Mouse (Mus musculus): ENCODE results near the gene Aldh3a1.
A peak's percentile ranks its signal among the peaks of the same experiment; 100 is the strongest.

The Aldh3a1 gene

GRCm38 (mm10) chr11:61251741-61252140 is 44.4 kb downstream of the Aldh3a1 start:
- DNase-seq, result no peak

- DNase-seq, result no peak
Measured at GRCm38 (mm10) chr11:61252807-61253206, 45.5 kb downstream of the Aldh3a1 start.

DNA sequence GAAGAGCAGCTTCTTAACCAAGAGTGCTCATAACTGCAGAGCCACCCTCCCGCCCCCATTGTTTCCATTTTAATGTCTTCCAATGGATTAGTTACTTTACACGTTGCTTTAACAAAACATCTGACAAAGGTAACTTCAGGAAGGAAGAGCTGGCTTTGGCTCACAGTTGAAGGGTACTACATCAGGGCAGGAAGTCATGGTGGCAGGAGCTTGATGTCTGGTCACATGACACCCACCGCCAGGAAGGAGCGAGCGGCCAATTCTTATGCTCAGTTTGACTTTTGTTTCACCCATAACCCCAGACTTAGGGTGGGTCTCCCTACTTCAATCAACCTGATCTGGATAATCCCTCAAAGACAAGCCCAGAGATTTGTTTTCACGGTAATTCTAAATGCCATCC is 51.8 kb downstream of the Aldh3a1 start:
- no peak for DNase-seq

DNA sequence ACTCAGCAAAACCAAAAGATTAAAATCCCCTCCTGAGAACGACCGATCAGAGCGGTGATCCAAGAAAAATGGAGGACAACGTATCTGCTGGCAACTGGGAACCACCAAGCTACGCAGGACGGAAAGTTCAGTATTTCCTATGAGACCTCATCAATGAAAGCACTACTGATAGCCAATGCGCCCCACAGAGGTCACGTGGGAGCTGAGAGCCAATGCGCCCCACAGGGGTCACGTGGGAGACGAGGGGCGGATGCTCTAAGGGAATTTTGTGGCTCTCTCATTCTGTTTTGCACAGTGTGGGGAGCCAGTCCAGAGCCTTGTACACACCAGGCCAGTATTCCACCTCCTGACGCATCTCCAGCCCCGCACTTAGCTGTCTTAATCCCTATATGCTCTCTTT is 55.2 kb downstream of the Aldh3a1 start:
- DNase-seq, result no peak

DNA sequence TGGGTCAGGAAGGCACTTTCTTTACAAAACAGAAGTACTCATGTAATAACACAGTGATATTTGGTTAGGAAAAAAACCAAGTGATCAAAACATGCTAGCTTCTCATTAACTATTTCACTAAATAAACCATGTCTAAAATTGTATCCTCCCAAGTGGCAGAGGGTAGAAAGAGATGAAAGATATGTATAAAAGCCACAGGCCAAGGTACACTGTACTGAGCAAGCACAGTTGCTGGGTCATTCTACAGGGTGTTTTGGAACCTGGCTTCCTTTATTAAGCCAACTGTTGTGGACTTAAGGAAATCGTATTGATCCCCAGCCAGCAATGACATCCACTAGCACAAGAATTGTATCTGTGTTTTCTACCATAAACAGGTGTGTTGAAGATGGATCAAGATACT is 56.5 kb downstream of the Aldh3a1 start:
- DNase-seq, result no peak

DNA sequence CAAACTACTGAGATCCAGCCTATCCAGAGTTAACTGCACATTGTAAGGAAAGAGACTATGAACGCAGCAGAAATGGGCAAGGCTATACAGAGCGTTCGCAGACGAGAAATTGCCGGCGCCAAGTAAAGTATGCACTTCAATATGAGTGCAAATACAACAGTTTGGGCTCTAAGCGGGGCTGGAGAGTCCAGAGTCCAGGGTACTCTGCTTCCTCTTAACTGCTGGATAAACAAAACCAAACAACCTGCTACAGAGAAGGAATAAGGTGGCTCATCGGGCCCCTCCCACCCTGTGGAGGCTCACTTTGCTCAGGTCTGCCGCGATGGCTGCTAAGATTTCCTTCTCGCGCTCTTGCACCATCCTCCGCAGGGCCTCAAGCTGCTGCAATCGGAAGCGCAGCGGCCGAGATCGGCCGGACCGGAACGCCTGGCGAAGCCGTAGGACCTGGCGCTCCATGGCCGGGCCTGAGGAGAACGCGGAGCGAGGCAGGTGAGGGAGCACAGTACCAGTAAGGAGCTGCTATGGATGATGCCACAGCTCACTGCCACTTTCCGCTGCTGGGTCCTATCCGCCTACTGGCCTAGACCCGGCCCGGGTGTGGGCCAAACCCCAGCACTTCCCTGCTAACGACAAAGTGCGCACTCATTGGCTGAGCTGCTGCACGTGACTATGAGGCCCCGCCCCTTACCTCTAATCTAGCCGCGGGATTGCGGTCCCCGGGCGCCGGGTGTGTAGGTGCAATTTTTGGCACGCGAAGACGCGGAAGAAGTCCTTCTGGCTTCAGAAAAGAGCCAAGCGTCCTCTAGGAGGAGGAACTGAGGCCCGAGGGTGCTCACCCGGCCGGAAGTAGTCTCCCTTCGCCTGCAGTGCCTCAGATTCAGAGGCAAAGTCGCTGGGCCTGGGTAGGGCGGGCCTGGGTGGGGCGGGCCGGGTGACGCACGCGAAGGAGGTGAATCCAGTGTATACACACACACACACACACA is 59.5 kb downstream of the Aldh3a1 start, which contains the start of gene Aldh3a2:
Aldh3a2 (minus strand) TSS at position 914 of the 983 bp plus-strand sequence.
- DNase-seq, result peak; percentile 96 to 97

All from B cell, adult 2 months (primary cell).